Mouse (Mus musculus) heart, embryonic 15.5 days (tissue): ENCODE data around the gene Ppp2r3d. TPM values are rescaled to one million over a fixed set of nuclear protein-coding genes. Genes with fewer than 3 reads are reported as not detected.

Source experiments
- ATAC-seq: fragments of 200-750 bp; cut with Nextera tagmentation; replicated peaks from 2 replicates; pipeline ENCODE4 v1.8.0; 2017; ENCODE audit warnings: low read depth, moderate TSS enrichment; ENCODE audit not compliant: insufficient number of reproducible peaks, insufficient read depth, low FRiP score
- H3K27ac ChIP-seq: fragments of 300-500 bp; sonication (generic); 2 replicates; pipeline ENCODE4 v1.5.1; 2015; ENCODE audit warnings: mild to moderate bottlenecking, inconsistent platforms
- H3K27me3 ChIP-seq: fragments of 300-500 bp; sonication (generic); 2 replicates; pipeline ENCODE4 v1.6.1; 2015; ENCODE audit warnings: inconsistent platforms
- H3K36me3 ChIP-seq: fragments of 300-500 bp; sonication (generic); 2 replicates; pipeline ENCODE4 v1.6.1; 2015; ENCODE audit warnings: mild to moderate bottlenecking, inconsistent platforms
- H3K4me1 ChIP-seq: fragments of 300-500 bp; sonication (generic); replicated peaks from 2 replicates; pipeline ENCODE4 v1.6.1; 2015; ENCODE audit warnings: inconsistent platforms
- H3K4me2 ChIP-seq: fragments of 300-500 bp; sonication (generic); 2 replicates; pipeline ENCODE4 v1.6.1; 2015; ENCODE audit warnings: inconsistent platforms, mild to moderate bottlenecking, moderate library complexity
- H3K4me3 ChIP-seq: fragments of 300-500 bp; sonication (generic); 2 replicates; pipeline ENCODE4 v1.5.1; 2015; ENCODE audit warnings: mild to moderate bottlenecking, inconsistent platforms
- H3K9ac ChIP-seq: fragments of 300-500 bp; sonication (generic); 2 replicates; pipeline ENCODE4 v1.6.1; 2015; ENCODE audit warnings: mild to moderate bottlenecking, inconsistent platforms
- H3K9me3 ChIP-seq: fragments of 300-500 bp; sonication (generic); replicated peaks from 2 replicates; pipeline ENCODE4 v1.6.1; 2016; ENCODE audit warnings: inconsistent platforms
- WGBS: fragments of 180-500 bp; shearing (Covaris S2); methylation state at CpG from one replicate; pipeline ENCODE4 v1.1.7; 2015; ENCODE audit warnings: mixed read lengths; 5-methylcytosine and 5-hydroxymethylcytosine counted together
- polyA plus RNA-seq: library from polyadenylated mRNA; unstranded; fragments of >200 nt; fragmentation: Nextera tagmentation; extraction: Ambion mirVana; gene quantifications from 2 replicates; pipeline ENCODE4 v1.2.1, GENCODE M21; 2015

The Ppp2r3d gene
- polyA plus RNA-seq, 1 experiment from 2014 or later: 121 TPM

- Histone ChIP-seq H3K4me1 (no peaks in the 10 kb centered on the region), H3K9ac (no peak overlapping the region), H3K27ac (no peak overlapping the region), H3K36me3 (no peaks in the 10 kb centered on the region), H3K27me3 (no peaks in the 10 kb centered on the region), H3K4me3 (no peak overlapping the region), H3K4me2 (no peak overlapping the region), H3K9me3 (no peaks in the 10 kb centered on the region)
- no peak for ATAC-seq
- WGBS: 64% methylated on average over 1 of the region's 1 CpGs
These were observed 68.1 kb downstream of the Ppp2r3d start for GRCm38 (mm10) chr9:124408564-124408963.

Other genes with a start within 250 kb of the Ppp2r3d start
- gene 2010315B03Rik, start 164.2 kb downstream of the Ppp2r3d start, polyA plus RNA-seq: 7.7 and 10.0 TPM in 2 replicates
- gene Gm21836, start 16.9 kb upstream of the Ppp2r3d start, polyA plus RNA-seq: not detected in 2 replicates